Comparison of ENCODE assay signal across 20 mouse cellular contexts in genomic region chr15:32685152-32685551, GRCm38 (mm10).
A peak's percentile ranks its signal among the peaks of the same experiment; 100 is the strongest.
DNase-seq lines count a peak whose midpoint lies in the region; ATAC-seq and TF ChIP-seq lines count a peak whose summit lies in the region.
"Had no signal": no experiment of that assay in that cellular context is flagged by ENCODE, and none has a peak within 500 bp of the region (broad histone marks: within the 10 kb centered on the region; RNA-seq: fewer than 3 reads in every experiment).

No protein-coding gene starts in this region.

- 70% methylated on average over 4 of the region's 4 CpGs for WGBS in forebrain, embryonic 14.5 days
- 88% methylated on average over 4 of the region's 4 CpGs for WGBS in forebrain, embryonic 10.5 days

- ATAC-seq in forebrain, embryonic 14.5 days = peak; percentile 75; the same call in 1 of the 2 replicates
- ATAC-seq: hindbrain, embryonic 16.5 days; inflammation-experienced regulatory T-cells, adult 6 months; intestine, postnatal 0 days had no signal

- no peak for TF ChIP-seq POLR2A in brain, embryonic 14.5 days (IDR thresholded peaks at IDR 0.05; ENCODE audit: borderline replicate concordance, extremely low read depth, insufficient read depth, insufficient read length, poor library complexity, severe bottlenecking)

- H3K4me3 ChIP-seq in forebrain, embryonic 14.5 days (ENCODE audit: low read depth, low read length) = no peak overlapping the region
- no peak overlapping the region for H3K4me3 ChIP-seq in forebrain, embryonic 10.5 days
- H3K4me3 ChIP-seq: embryonic facial prominence, embryonic 12.5 days; heart, embryonic 10.5 days; hindbrain, embryonic 12.5 days had no signal

- H3K27me3 ChIP-seq in forebrain, embryonic 14.5 days (replicated peaks; ENCODE audit: control insufficient read depth, insufficient read depth, low read length) = no peaks in the 10 kb centered on the region
- no peaks in the 10 kb centered on the region for H3K27me3 ChIP-seq in forebrain, embryonic 10.5 days (ENCODE audit: poor library complexity, severe bottlenecking)
- H3K27me3 ChIP-seq: embryonic facial prominence, embryonic 12.5 days; hindbrain, embryonic 12.5 days had no signal

- no peak overlapping the region for H3K9ac ChIP-seq in forebrain, embryonic 14.5 days (ENCODE audit: low read length)
- H3K9ac ChIP-seq: embryonic facial prominence, embryonic 12.5 days; hindbrain, embryonic 12.5 days had no signal

- no peak for TF ChIP-seq CTCF in brain, embryonic 14.5 days (IDR thresholded peaks at IDR 0.05; ENCODE audit: borderline replicate concordance, extremely low read depth, insufficient read depth, insufficient read length)

- 0 out of 2 replicates have a peak, but pooled peaks cover 3% of the 10 kb centered on the region for H3K36me3 ChIP-seq in forebrain, embryonic 14.5 days (ENCODE audit: control insufficient read depth, insufficient read depth, low read length)
- no peaks in the 10 kb centered on the region for H3K36me3 ChIP-seq in forebrain, embryonic 10.5 days (replicated peaks)
- H3K36me3 ChIP-seq: heart, embryonic 10.5 days; hindbrain, embryonic 12.5 days had no signal

- no peak overlapping the region for H3K27ac ChIP-seq in forebrain, embryonic 14.5 days (ENCODE audit: low read depth, low read length)
- no peak overlapping the region for H3K27ac ChIP-seq in forebrain, embryonic 10.5 days
- H3K27ac ChIP-seq: embryonic facial prominence, embryonic 12.5 days; heart, embryonic 10.5 days; hindbrain, embryonic 12.5 days had no signal

- DNase-seq in forebrain, embryonic 14.5 days (ENCODE audit: low spot score) = peak; percentile 85
- DNase-seq in forebrain, embryonic 10.5 days (ENCODE audit: extremely low spot score, low spot score) = no peak
- DNase-seq in layer of hippocampus, adult 9-11 months = peak; percentile 18
- no peak for DNase-seq in layer of hippocampus, postnatal 36 days
- peak; percentile 85 for DNase-seq in brain, embryonic 14.5 days (ENCODE audit: low read depth)
- DNase-seq in lung, postnatal 14 days = no peak
- no peak for DNase-seq in testis, postnatal 10 days (ENCODE audit: low spot score)
- DNase-seq: adrenal gland, postnatal 10 days; cerebellum, adult 2 months; embryo, embryonic 11 days; gastrocnemius, postnatal 10 days; heart, adult 18-20 months; heart, postnatal 10 days; heart, postnatal 4 days had no signal

- no peaks in the 10 kb centered on the region for H3K9me3 ChIP-seq in forebrain, embryonic 14.5 days (replicated peaks; ENCODE audit: control insufficient read depth, low read length)
- H3K9me3 ChIP-seq in forebrain, embryonic 10.5 days = no peaks in the 10 kb centered on the region
- H3K9me3 ChIP-seq: embryonic facial prominence, embryonic 12.5 days; heart, embryonic 10.5 days; hindbrain, embryonic 12.5 days had no signal

- no peak overlapping the region for H3K4me2 ChIP-seq in forebrain, embryonic 14.5 days (ENCODE audit: low read length)
- H3K4me2 ChIP-seq: embryonic facial prominence, embryonic 12.5 days; hindbrain, embryonic 12.5 days had no signal

- H3K4me1 ChIP-seq in forebrain, embryonic 14.5 days (ENCODE audit: control insufficient read depth, insufficient read depth, low read length) = 0 out of 2 replicates have a peak, but pooled peaks cover 3% of the 10 kb centered on the region
- H3K4me1 ChIP-seq in forebrain, embryonic 10.5 days = no peaks in the 10 kb centered on the region
- H3K4me1 ChIP-seq: embryonic facial prominence, embryonic 12.5 days; heart, embryonic 10.5 days; hindbrain, embryonic 12.5 days had no signal

Comparison
In these comparisons a context has a peak if more than half of its experiments do, and no peak if none do; other contexts are left out.
1. DNase-seq: peak in forebrain, embryonic 14.5 days (single experiment), layer of hippocampus, adult 9-11 months (single experiment) and brain, embryonic 14.5 days (single experiment); none in forebrain, embryonic 10.5 days (single experiment), layer of hippocampus, postnatal 36 days (0 of 2), lung, postnatal 14 days (single experiment) and testis, postnatal 10 days (single experiment).